10 mouse cellular contexts compared by ENCODE assay signal in the genomic region with DNA sequence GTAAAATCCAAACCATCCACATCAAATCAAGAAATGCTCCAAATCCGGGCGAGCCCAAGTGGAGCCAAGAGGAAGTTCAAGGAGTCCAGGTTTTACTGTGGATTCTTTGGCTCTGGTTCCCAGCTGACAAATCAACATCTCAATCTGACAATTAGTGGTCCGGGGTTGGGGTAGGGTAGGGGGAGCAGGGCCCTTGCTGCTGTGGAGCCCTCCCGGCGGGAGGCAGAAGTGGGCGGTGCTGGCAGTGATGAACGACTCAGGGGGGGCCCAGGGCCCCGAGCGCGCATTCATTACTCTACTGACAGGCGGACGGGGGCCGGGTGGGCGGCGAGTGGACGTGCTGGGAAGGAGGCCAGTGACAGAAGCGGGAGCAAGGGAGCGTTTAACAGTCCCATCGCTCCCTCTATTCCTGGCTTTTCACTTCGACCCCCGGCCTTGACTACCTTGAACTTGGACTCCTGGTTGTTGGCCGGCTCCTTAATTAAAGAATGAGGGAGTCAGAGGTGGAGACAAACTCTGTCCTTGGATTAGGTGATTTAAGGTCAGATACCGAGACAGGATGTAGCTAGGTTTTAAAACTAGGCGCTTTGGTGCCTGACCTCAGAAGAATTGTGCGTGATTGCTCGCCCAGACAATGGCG. TPM values are rescaled to one million over a fixed set of nuclear protein-coding genes. Genes with fewer than 3 reads are reported as not detected.
A peak's percentile ranks its signal among the peaks of the same experiment; 100 is the strongest.
DNase-seq lines count a peak whose midpoint lies in the region; ATAC-seq and TF ChIP-seq lines count a peak whose summit lies in the region.
"Had no signal": no experiment of that assay in that cellular context is flagged by ENCODE, and none has a peak within 500 bp of the region (broad histone marks: within the 10 kb centered on the region; RNA-seq: fewer than 3 reads in every experiment).

No protein-coding gene starts in this region.

- H3K4me3 ChIP-seq in hindbrain, embryonic 10.5 days, result peak overlapping the region; percentile 28; the same call in 1 of the 2 replicates
- no peak overlapping the region for H3K4me3 ChIP-seq in midbrain, embryonic 15.5 days
- H3K4me3 ChIP-seq in liver, postnatal 0 days (ENCODE audit: low read depth, low read length), result no peak overlapping the region

- H3K27ac ChIP-seq in hindbrain, embryonic 10.5 days, result peak overlapping the region; percentile 30; the same call in 1 of the 2 replicates
- no peak overlapping the region for H3K27ac ChIP-seq in midbrain, embryonic 15.5 days
- H3K27ac ChIP-seq in liver, postnatal 0 days (ENCODE audit: low read depth), result no peak overlapping the region

- no peaks in the 10 kb centered on the region for H3K36me3 ChIP-seq in hindbrain, embryonic 10.5 days
- H3K36me3 ChIP-seq in midbrain, embryonic 15.5 days (replicated peaks), result no peaks in the 10 kb centered on the region
- H3K36me3 ChIP-seq in liver, postnatal 0 days (replicated peaks; ENCODE audit: insufficient read depth, low read length), result no peaks in the 10 kb centered on the region

- intact Hi-C loops in gastrocnemius, postnatal 14 days (cut with DNase I; ENCODE audit: low total_unique reads), result loop anchor here (5.0 kb wide), 1 partner anchor 42 kb away; no protein-coding TSS in a partner anchor

- WGBS in hindbrain, embryonic 10.5 days, result 1% methylated on average over 27 of the region's 27 CpGs
- WGBS in midbrain, embryonic 15.5 days, result 3% methylated on average over 27 of the region's 27 CpGs
- WGBS in liver, postnatal 0 days (ENCODE audit: insufficient replicate concordance), result 5% methylated on average over 27 of the region's 27 CpGs

- no peak overlapping the region for H3K9ac ChIP-seq in midbrain, embryonic 15.5 days
- H3K9ac ChIP-seq in liver, postnatal 0 days (replicated peaks), result no peak overlapping the region

- H3K4me1 ChIP-seq in hindbrain, embryonic 10.5 days (replicated peaks), result peaks cover 88% of the 10 kb centered on the region
- peaks cover 61% of the 10 kb centered on the region for H3K4me1 ChIP-seq in midbrain, embryonic 15.5 days
- peaks cover 24% of the 10 kb centered on the region for H3K4me1 ChIP-seq in liver, postnatal 0 days (ENCODE audit: insufficient read depth)

- H3K27me3 ChIP-seq in hindbrain, embryonic 10.5 days (ENCODE audit: insufficient read depth, poor library complexity, severe bottlenecking), result peaks cover 96% of the 10 kb centered on the region
- peaks cover 59% of the 10 kb centered on the region for H3K27me3 ChIP-seq in midbrain, embryonic 15.5 days (replicated peaks)
- H3K27me3 ChIP-seq in liver, postnatal 0 days (ENCODE audit: insufficient read depth, low read length), result peaks cover 93% of the 10 kb centered on the region
- H3K27me3 ChIP-seq: Patski had no signal

- H3K9me3 ChIP-seq in hindbrain, embryonic 10.5 days, result no peaks in the 10 kb centered on the region
- H3K9me3 ChIP-seq in midbrain, embryonic 15.5 days, result no peaks in the 10 kb centered on the region
- no peaks in the 10 kb centered on the region for H3K9me3 ChIP-seq in liver, postnatal 0 days (ENCODE audit: low read length)

- H3K4me2 ChIP-seq in midbrain, embryonic 15.5 days, result peak overlapping the region; percentile 24; the same call in 1 of the 2 replicates
- H3K4me2 ChIP-seq in liver, postnatal 0 days (ENCODE audit: low read depth, low read length), result no peak overlapping the region

- peak; percentile 25 for DNase-seq in layer of hippocampus, adult 11-12 months (ENCODE audit: low spot score)
- no peak for DNase-seq in layer of hippocampus, adult 8-10 months (ENCODE audit: low spot score in 2 of 2)
- DNase-seq in embryo, embryonic 9.5 days (ENCODE audit: extremely low spot score), result peak; percentile 67
- peak; percentile 74 for DNase-seq in hindbrain, embryonic 10.5 days (ENCODE audit: low spot score)
- DNase-seq in adrenal gland, postnatal 14 days, result no peak
- DNase-seq in gastrocnemius, postnatal 14 days, result no peak
- no peak for DNase-seq in liver, postnatal 0 days

- ATAC-seq in midbrain, embryonic 15.5 days (replicated peaks), result no peak
- ATAC-seq in liver, postnatal 0 days, result no peak
- ATAC-seq: Patski had no signal

- no peak for TF ChIP-seq CTCF in liver, postnatal 0 days (IDR thresholded peaks at IDR 0.05; ENCODE audit: low read depth)

- no peak for TF ChIP-seq EP300 in liver, postnatal 0 days (IDR thresholded peaks at IDR 0.05; ENCODE audit: low read depth)

RNA-seq across cellular contexts. Expression of a gene that starts 1.8 kb away (rescaled TPM):
- under 1 TPM in 3 of 4 experiments, not detected in 1; 0.31 to 0.39 (median 0.34) TPM for total RNA-seq in layer of hippocampus, adult 8-10 months (2022)
- polyA plus RNA-seq in hindbrain, embryonic 10.5 days (2016; fragmentation: Nextera tagmentation; extraction: Ambion mirVana), result 1.9 and 2.2 TPM in 2 replicates
- polyA plus RNA-seq in midbrain, embryonic 15.5 days (2015; fragmentation: Nextera tagmentation; extraction: Ambion mirVana), result 2.0 and 2.1 TPM in 2 replicates
- 7.1 and 13.9 TPM in 2 replicates for total RNA-seq in adrenal gland, postnatal 14 days (2021)
- under 1 TPM in 1 of 2 experiments, not detected in 1; 0.12 TPM for total RNA-seq in gastrocnemius, postnatal 14 days (2021)
- 28.2 and 29.6 TPM in 2 replicates for polyA plus RNA-seq in liver, postnatal 0 days (2015; fragmentation: Nextera tagmentation; extraction: Ambion mirVana)

RNA-seq across cellular contexts. Expression of a gene that starts 7.1 kb away (rescaled TPM):
- total RNA-seq in layer of hippocampus, adult 8-10 months (2022), result under 1 TPM in 1 of 4 experiments, not detected in 3; 0.21 TPM
- polyA plus RNA-seq in hindbrain, embryonic 10.5 days (2016; fragmentation: Nextera tagmentation; extraction: Ambion mirVana), result 0.78 and 8.7 TPM in 2 replicates
- polyA plus RNA-seq in midbrain, embryonic 15.5 days (2015; fragmentation: Nextera tagmentation; extraction: Ambion mirVana), result 12.4 and 15.3 TPM in 2 replicates
- total RNA-seq in adrenal gland, postnatal 14 days (2021), result not detected in 2 replicates
- not detected for total RNA-seq in gastrocnemius, postnatal 14 days (2021)
- polyA plus RNA-seq in liver, postnatal 0 days (2015; fragmentation: Nextera tagmentation; extraction: Ambion mirVana), result 0.12 TPM in 1 of 2 replicates, not detected in the other
- polyA plus RNA-seq: large intestine, adult 2 months had no signal

RNA-seq across cellular contexts. Expression of a gene that starts 20.4 kb away (rescaled TPM):
- under 1 TPM; 0.33 to 0.66 (median 0.46) TPM for total RNA-seq in layer of hippocampus, adult 8-10 months (2022)
- polyA plus RNA-seq in hindbrain, embryonic 10.5 days (2016; fragmentation: Nextera tagmentation; extraction: Ambion mirVana), result 41.6 and 46.8 TPM in 2 replicates
- polyA plus RNA-seq in midbrain, embryonic 15.5 days (2015; fragmentation: Nextera tagmentation; extraction: Ambion mirVana), result 4.9 and 6.6 TPM in 2 replicates
- total RNA-seq in adrenal gland, postnatal 14 days (2021), result 6.3 and 6.9 TPM in 2 replicates
- total RNA-seq in gastrocnemius, postnatal 14 days (2021), result 1 to 10 TPM; 1.4 to 1.8 TPM
- polyA plus RNA-seq in liver, postnatal 0 days (2015; fragmentation: Nextera tagmentation; extraction: Ambion mirVana), result 5.6 and 6.7 TPM in 2 replicates

RNA-seq across cellular contexts. Expression of a gene that starts 31.0 kb away (rescaled TPM):
- 10 to 100 TPM; 29.6 to 31.8 (median 30.0) TPM for total RNA-seq in layer of hippocampus, adult 8-10 months (2022)
- polyA plus RNA-seq in hindbrain, embryonic 10.5 days (2016; fragmentation: Nextera tagmentation; extraction: Ambion mirVana), result 58.4 and 62.6 TPM in 2 replicates
- polyA plus RNA-seq in midbrain, embryonic 15.5 days (2015; fragmentation: Nextera tagmentation; extraction: Ambion mirVana), result 33.0 and 35.4 TPM in 2 replicates
- 18.5 and 19.9 TPM in 2 replicates for total RNA-seq in adrenal gland, postnatal 14 days (2021)
- total RNA-seq in gastrocnemius, postnatal 14 days (2021), result 1 to 10 TPM; 7.1 to 8.7 TPM
- 4.0 and 4.7 TPM in 2 replicates for polyA plus RNA-seq in liver, postnatal 0 days (2015; fragmentation: Nextera tagmentation; extraction: Ambion mirVana)

RNA-seq across cellular contexts. Expression of a gene that starts 39.8 kb away (rescaled TPM):
- total RNA-seq in layer of hippocampus, adult 8-10 months (2022), result 1 to 10 TPM in 3 of 4 experiments, under 1 TPM in 1; 0.96 to 1.9 (median 1.4) TPM
- 9.7 and 14.4 TPM in 2 replicates for polyA plus RNA-seq in hindbrain, embryonic 10.5 days (2016; fragmentation: Nextera tagmentation; extraction: Ambion mirVana)
- polyA plus RNA-seq in midbrain, embryonic 15.5 days (2015; fragmentation: Nextera tagmentation; extraction: Ambion mirVana), result 5.7 and 10.3 TPM in 2 replicates
- total RNA-seq in adrenal gland, postnatal 14 days (2021), result 6.5 and 25.2 TPM in 2 replicates
- 1 to 10 TPM; 1.2 to 1.4 TPM for total RNA-seq in gastrocnemius, postnatal 14 days (2021)
- polyA plus RNA-seq in liver, postnatal 0 days (2015; fragmentation: Nextera tagmentation; extraction: Ambion mirVana), result 0.53 and 0.85 TPM in 2 replicates

Comparison
In these comparisons a context has a peak if more than half of its experiments do, and no peak if none do; other contexts are left out.
1. DNase-seq: peak in layer of hippocampus, adult 11-12 months (single experiment), embryo, embryonic 9.5 days (single experiment) and hindbrain, embryonic 10.5 days (single experiment); none in layer of hippocampus, adult 8-10 months (0 of 2), adrenal gland, postnatal 14 days (single experiment), gastrocnemius, postnatal 14 days (single experiment) and liver, postnatal 0 days (single experiment).